Mouse (Mus musculus): ENCODE measurements at regions not wholly inside any gene's neighbourhood (a gene's known extent, or its start where the extent isn't known, plus 50 kb on each side); places are given as distances from the start of the nearest gene placed in this dataset.

GRCm38 (mm10) chr3:52197982-52198750, 70.0 kb upstream of the Foxo1 start:
- no peak for DNase-seq

DNA sequence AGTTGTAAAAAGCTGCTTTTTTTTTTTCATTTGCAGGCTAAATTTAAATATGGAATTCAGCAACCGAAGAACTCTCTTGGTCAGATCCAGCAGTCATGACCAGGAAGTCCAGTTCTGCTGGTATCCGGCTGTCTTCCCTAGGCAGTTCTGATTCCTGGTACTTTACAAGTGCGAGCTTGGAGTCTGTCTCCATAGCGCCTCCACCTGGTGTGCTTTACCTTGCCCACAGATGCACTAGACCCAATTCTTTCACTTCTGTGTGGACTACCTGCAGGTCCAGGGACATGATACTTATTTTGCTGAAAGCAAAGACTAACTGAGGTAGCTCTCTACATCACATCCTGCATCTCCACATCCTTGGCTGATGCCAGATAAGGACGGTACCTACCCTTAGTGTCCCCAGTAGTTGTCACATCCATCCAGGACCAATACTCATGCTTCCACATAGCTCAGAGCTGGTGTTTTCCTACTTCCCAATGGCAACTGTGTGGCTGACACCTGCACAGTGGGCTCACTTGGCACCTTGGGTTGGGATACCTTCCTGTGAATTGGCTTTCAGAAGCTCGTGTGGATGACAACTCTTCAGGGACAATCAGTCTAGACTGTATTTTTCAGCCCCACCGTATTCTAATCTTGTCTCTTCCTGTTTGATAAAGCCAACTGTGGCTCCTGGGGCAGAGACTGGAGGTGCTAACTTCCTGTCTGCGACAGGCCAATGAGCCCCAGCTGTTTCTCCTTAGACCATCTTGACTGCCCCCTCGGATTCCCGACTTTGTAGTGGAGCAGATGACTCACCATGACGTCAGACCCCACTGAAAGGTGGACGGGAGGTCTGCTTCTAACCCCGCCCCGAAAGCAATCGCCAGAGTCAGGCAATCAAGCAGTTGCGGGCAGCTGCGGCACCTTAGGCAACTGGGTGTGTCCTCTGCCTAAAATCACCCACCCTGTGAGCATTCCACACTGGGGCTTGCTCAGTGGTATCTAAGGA, 69.1 kb upstream of the Foxo1 start:
- no peak for DNase-seq

DNA sequence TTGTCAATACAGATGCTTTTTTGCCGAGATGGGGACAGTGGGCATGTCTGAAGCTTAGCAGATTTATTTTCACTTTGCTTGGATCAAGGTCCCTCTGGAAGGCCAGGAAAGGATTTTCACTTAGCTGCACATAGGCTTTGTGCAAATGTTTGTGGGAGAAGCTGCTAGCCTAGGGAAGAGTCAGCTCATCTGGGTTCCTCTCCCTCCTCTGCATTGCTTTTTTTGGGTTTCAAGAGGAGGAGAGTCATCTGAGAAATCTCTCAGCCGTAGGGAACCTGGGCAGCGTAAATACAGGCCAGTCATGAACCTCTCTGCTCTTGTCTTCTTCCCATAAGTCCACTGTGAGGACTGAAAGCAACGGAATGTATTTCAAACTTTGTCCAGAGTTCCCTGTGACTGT, 68.0 kb upstream of the Foxo1 start:
- no peak for DNase-seq

- no peak for DNase-seq
These were observed 57.4 kb upstream of the Foxo1 start for GRCm38 (mm10) chr3:52210556-52211302.

GRCm38 (mm10) chr3:52211303-52211695, 56.8 kb upstream of the Foxo1 start:
- DNase-seq = no peak

GRCm38 (mm10) chr3:52214114-52214513, 54.0 kb upstream of the Foxo1 start:
- no peak for DNase-seq

DNA sequence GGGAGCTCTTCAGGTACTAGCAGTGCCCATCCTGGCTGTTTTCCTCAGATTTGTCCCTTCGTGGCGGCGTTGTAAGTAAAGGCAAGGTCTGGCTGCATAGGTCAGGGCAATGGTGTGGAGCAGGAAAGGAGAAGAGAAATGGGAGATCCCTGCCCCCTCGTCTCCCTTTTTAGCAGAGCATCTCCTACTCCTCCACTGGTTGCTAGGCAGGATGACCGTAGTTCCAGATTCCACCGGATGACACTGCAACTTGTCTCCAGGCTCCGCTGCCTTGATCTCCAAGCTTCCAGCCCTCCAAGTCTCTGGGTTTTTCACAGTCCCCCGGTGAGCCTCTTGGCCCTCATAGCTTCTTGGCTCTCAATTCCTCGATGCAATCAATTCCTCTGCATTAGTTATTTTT, 53.1 kb upstream of the Foxo1 start:
- DNase-seq = no peak
